Mouse (Mus musculus): Measurements from ENCODE around the gene Ecel1. TPM values are rescaled to one million over a fixed set of nuclear protein-coding genes. Genes with fewer than 3 reads are reported as not detected.
A peak's percentile ranks its signal among the peaks of the same experiment; 100 is the strongest.

The Ecel1 gene
- polyA plus RNA-seq, 1 experiment from 2014 or later: 34.9 TPM

DNA sequence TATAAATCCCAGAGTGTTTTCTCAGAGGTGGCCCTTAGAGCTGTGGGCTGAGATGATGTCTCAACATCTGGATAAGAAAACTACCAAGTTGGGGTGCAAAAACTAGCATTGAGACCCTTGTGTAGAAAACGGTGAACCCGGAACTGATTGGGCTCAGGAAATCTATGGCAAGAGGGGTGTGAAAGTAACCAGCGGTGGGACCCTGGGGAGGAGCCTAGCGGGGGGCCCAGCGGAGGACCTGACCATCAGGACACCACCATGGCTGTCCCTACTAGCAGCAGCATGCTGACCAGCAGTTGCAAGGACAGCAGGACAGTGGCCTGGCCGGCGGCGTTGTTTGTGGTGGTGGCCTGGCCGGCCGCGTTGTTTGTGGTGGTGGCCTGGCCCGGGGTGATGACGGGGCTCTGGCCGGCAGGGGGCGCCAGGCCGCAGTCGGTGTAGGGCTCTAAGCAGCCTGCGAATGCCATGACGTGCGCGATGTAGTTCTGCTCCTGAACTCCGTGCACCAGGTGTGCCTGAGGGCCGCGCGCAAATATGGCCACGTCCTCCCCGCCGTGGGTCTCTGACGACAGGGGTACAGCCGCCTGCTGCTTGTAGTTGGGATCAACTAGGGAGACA lies 57.9 kb downstream of the Ecel1 start:
- peak; percentile 72; the same call in 1 of the 2 replicates for ATAC-seq
- H3K27me3 ChIP-seq (replicated peaks; ENCODE audit: control insufficient read depth, insufficient read depth, low read length): no peaks in the 10 kb centered on the region
- 12% methylated on average over 28 of the region's 30 CpGs for WGBS
- H3K4me3 ChIP-seq (ENCODE audit: low read length): no peak overlapping the region
- no peaks in the 10 kb centered on the region for H3K36me3 ChIP-seq (ENCODE audit: control insufficient read depth, insufficient read depth, low read length)
- H3K9me3 ChIP-seq (ENCODE audit: control insufficient read depth, low read length): no peaks in the 10 kb centered on the region
- peak overlapping the region; percentile 21; the same call in 1 of the 2 replicates for H3K4me2 ChIP-seq (ENCODE audit: low read length)
- no peak overlapping the region for H3K27ac ChIP-seq (ENCODE audit: low read depth, low read length)
- H3K9ac ChIP-seq (ENCODE audit: low read depth, low read length): no peak overlapping the region
- no peaks in the 10 kb centered on the region for H3K4me1 ChIP-seq (ENCODE audit: control insufficient read depth, insufficient read depth, low read depth, low read length)

Other genes with a start within 250 kb of the Ecel1 start
- not detected in 2 replicates for gene Alppl2, start 66.6 kb downstream of the Ecel1 start, polyA plus RNA-seq (2015; fragmentation: Nextera tagmentation; extraction: Ambion mirVana)
- gene Alpi, start 54.9 kb downstream of the Ecel1 start, polyA plus RNA-seq (2015; fragmentation: Nextera tagmentation; extraction: Ambion mirVana): not detected in 2 replicates
- 0.09 TPM in 2 replicates for gene Akp3, start 31.5 kb downstream of the Ecel1 start, polyA plus RNA-seq (2015; fragmentation: Nextera tagmentation; extraction: Ambion mirVana)
- gene Prss56, start 26.8 kb upstream of the Ecel1 start, polyA plus RNA-seq (2015; fragmentation: Nextera tagmentation; extraction: Ambion mirVana): 2.1 and 2.6 TPM in 2 replicates
- gene Chrnd, start 34.1 kb upstream of the Ecel1 start, polyA plus RNA-seq (2015; fragmentation: Nextera tagmentation; extraction: Ambion mirVana): 0.62 TPM in 1 of 2 replicates, not detected in the other
- 0.96 TPM in 1 of 2 replicates, not detected in the other for gene Chrng, start 48.1 kb upstream of the Ecel1 start, polyA plus RNA-seq (2015; fragmentation: Nextera tagmentation; extraction: Ambion mirVana)
- 79.3 and 88.1 TPM in 2 replicates for gene Eif4e2, start 57.4 kb upstream of the Ecel1 start, polyA plus RNA-seq (2015; fragmentation: Nextera tagmentation; extraction: Ambion mirVana)
- gene Efhd1, start 107.8 kb upstream of the Ecel1 start, polyA plus RNA-seq (2015; fragmentation: Nextera tagmentation; extraction: Ambion mirVana): 2.5 and 2.8 TPM in 2 replicates
- gene Gigyf2, start 170.5 kb upstream of the Ecel1 start, polyA plus RNA-seq (2015; fragmentation: Nextera tagmentation; extraction: Ambion mirVana): 63.2 and 64.6 TPM in 2 replicates
- gene Kcnj13, start 238.2 kb upstream of the Ecel1 start, polyA plus RNA-seq (2015; fragmentation: Nextera tagmentation; extraction: Ambion mirVana): 21.7 and 25.0 TPM in 2 replicates